Mouse (Mus musculus): ENCODE measurements around the gene 4931428F04Rik.

Gene 4931428F04Rik

DNA sequence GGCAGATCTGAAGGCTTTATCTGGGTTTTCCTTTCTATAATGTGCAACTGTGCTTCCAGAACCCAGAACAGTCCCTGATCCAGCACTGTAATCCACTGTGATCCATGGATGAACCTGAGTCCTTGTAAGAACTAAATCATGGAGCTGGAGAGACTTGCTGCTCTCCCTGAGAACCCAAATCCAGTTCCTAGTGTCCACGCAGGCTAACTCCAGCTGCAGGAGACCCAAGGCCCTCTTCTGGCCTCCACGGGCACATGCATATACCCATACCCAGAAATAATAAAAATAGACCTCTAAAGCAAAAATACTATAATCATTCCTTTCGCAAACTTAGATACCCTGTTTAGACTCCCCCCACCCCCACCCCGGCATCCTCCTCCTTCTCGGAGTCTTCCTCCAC is 1.4 kb downstream of the 4931428F04Rik start:
- peak in 1 of 2 experiments; percentile 33 for DNase-seq (ENCODE audit: low spot score in 2 of 2)

DNA sequence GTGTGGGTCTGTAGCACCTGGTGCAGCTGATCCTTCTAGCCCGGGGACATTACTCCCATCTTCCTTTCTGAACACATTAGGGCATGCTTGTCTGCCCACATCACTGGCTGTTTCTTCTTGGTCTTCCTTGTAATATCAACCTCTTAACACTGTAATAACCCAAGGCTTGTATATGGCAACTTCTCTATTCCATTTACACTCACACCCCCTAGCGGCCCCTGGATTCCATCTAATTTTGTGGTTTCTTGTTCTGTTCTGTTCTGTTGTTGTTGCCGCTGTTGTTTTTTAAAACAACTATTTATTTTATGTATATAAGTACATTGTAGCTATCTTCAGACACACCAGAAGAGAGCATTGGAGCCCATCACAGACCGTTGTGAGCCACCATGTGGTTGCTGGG is 2.8 kb downstream of the 4931428F04Rik start:
- DNase-seq (ENCODE audit: low spot score in 2 of 2), result no peak

DNA sequence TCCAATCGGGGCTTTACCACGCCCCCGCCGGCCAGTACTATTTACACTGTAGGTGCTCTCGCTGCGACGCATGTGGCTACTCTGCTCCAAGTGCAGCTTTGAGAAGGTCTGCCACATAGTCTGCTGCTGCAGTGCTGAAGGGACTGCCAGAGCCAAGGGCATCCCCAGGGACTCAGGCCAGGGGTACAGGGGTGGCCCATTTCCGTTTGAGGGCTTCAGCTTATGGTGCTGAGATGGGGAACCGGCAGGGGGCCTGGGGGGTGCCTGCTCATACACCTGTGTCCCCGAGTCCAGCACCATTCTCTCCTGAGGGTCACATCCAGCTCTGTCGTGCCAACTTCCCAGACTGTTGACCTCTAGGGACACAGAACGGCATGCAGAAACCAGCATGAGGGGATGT is 4.2 kb downstream of the 4931428F04Rik start:
- peak in 1 of 2 experiments; percentile 33 for DNase-seq (ENCODE audit: low spot score in 2 of 2)

- peak in 1 of 2 experiments; percentile 36 for DNase-seq (ENCODE audit: low spot score in 2 of 2)
Observed at GRCm38 (mm10) chr8:105283074-105283473, 6.6 kb downstream of the 4931428F04Rik start.

- no peak for DNase-seq (ENCODE audit: low spot score in 2 of 2)
Observed at GRCm38 (mm10) chr8:105282239-105282638, 7.4 kb downstream of the 4931428F04Rik start.

DNA sequence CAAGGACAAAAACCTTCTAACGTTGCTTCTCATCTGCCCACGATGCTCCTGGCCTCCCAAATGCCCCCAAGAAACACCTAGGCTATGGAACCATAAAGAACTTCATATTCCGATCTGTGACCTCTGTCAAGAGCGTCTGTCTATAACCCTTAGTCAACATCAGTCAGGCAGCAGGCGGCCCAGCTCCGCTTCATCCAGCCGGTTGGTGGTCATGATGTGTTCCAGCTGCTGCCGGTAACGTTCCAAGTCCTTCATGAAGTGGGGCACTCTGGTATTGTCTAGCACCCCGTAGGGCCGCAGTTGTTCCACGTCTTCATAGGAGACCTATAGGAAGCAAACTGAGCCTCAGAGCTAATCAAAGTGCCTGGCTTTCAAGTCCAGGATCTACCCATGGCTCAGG is 7.8 kb downstream of the 4931428F04Rik start:
- DNase-seq (ENCODE audit: low spot score in 2 of 2), result no peak

GRCm38 (mm10) chr8:105280567-105280966 is 9.1 kb downstream of the 4931428F04Rik start:
- DNase-seq (ENCODE audit: low spot score in 2 of 2), result no peak

- peak; percentile 88 to 90 for DNase-seq (ENCODE audit: low spot score in 2 of 2)
Observed at GRCm38 (mm10) chr8:105278911-105279334, 10.7 kb downstream of the 4931428F04Rik start.

- DNase-seq (ENCODE audit: low spot score in 2 of 2), result peak in 1 of 2 experiments; percentile 71
Observed at GRCm38 (mm10) chr8:105276292-105277120, 13.2 kb downstream of the 4931428F04Rik start.

DNA sequence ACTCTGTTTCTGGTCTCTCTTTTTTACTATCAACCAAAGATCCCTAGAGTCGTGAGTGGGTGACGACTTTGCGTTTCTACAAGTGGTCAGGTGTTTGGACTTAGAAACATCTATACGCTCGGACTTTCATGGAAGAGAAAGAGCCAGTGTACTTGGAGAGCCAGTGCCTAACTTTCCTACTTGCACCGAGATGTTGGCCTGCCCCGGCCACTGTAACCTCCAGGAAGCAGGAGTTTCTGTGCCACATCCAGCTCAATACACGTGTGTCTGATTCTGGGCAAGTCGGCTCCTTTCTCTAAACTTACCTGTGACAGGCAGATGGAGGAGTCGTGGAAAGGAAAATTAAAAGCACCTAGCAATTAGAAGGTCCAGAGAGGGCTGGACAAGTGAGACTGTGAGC is 13.8 kb downstream of the 4931428F04Rik start, which contains the start of gene Nol3:
Nol3 (plus strand) TSS at position 301 of the 400 bp plus-strand sequence.
- no peak for DNase-seq (ENCODE audit: low spot score in 2 of 2)

- no peak for DNase-seq (ENCODE audit: low spot score in 2 of 2)
Observed at GRCm38 (mm10) chr8:105275387-105275786, 14.3 kb downstream of the 4931428F04Rik start.

GRCm38 (mm10) chr8:105270916-105271186 is 18.8 kb downstream of the 4931428F04Rik start:
- peak in 1 of 2 experiments; percentile 23 for DNase-seq (ENCODE audit: low spot score in 2 of 2)

- DNase-seq (ENCODE audit: low spot score in 2 of 2), result no peak
Observed at GRCm38 (mm10) chr8:105270101-105270915, 19.4 kb downstream of the 4931428F04Rik start.

- DNase-seq (ENCODE audit: low spot score in 2 of 2), result no peak
Observed at GRCm38 (mm10) chr8:105269461-105269947, 20.2 kb downstream of the 4931428F04Rik start, which contains the start of gene Hsf4. TSS of gene Hsf4 (plus strand) at chr8:105269801.

GRCm38 (mm10) chr8:105269075-105269458 is 20.6 kb downstream of the 4931428F04Rik start:
- peak in 1 of 2 experiments; percentile 29 for DNase-seq (ENCODE audit: low spot score in 2 of 2)

- DNase-seq (ENCODE audit: low spot score in 2 of 2), result peak; percentile 93 to 94
Observed at GRCm38 (mm10) chr8:105268342-105269074, 21.2 kb downstream of the 4931428F04Rik start.

DNA sequence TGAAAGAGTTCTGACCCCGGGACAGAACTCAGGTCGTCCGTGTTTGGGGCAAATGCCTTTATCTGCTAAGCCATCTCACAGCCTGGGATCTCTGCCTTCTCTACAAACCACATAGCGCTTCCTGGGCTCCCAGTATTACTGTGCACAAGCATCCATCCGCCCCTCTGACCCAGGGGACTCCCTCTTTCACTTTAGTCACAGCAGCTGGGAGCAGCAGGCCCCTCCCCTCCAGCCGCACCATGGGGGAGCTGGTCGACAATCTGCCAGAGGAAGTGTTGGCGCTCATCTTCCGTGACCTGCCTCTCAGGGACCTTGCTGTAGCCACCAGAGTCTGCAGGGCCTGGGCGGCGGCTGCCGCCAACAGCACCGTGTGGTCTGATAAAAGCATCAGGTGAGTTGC is 22.9 kb downstream of the 4931428F04Rik start:
- no peak for DNase-seq (ENCODE audit: low spot score in 2 of 2)

- DNase-seq (ENCODE audit: low spot score in 2 of 2), result no peak
Observed at GRCm38 (mm10) chr8:105265128-105265527, 24.5 kb downstream of the 4931428F04Rik start.

GRCm38 (mm10) chr8:105264024-105264982 is 25.4 kb downstream of the 4931428F04Rik start, which contains the start of the genes Tradd and Fbxl8:
TSS of gene Tradd (minus strand) at chr8:105264609.
TSS of gene Fbxl8 (plus strand) at chr8:105264648.
- peak in 1 of 2 experiments; percentile 54 for DNase-seq (ENCODE audit: low spot score in 2 of 2)

GRCm38 (mm10) chr8:105263244-105263912 is 26.3 kb downstream of the 4931428F04Rik start:
- DNase-seq (ENCODE audit: low spot score in 2 of 2), result no peak
